Mouse (Mus musculus) layer of hippocampus, postnatal 36 days (tissue): ENCODE results near the gene Grip2. TPM values are rescaled to one million over a fixed set of nuclear protein-coding genes. Genes with fewer than 3 reads are reported as not detected.

ENCODE experiments used
- DNase-seq, 2 experiments: peaks; one replicate each; pipeline ENCODE4 v3.0.0; 2022
- total RNA-seq, 2 experiments: library from RNA; stranded (reverse); gene quantifications; 2 replicates each; pipeline ENCODE4 v1.2.3; 2021

Grip2 gene
- total RNA-seq, 2 experiments from 2014 or later: 7.1 to 7.4 TPM

DNA sequence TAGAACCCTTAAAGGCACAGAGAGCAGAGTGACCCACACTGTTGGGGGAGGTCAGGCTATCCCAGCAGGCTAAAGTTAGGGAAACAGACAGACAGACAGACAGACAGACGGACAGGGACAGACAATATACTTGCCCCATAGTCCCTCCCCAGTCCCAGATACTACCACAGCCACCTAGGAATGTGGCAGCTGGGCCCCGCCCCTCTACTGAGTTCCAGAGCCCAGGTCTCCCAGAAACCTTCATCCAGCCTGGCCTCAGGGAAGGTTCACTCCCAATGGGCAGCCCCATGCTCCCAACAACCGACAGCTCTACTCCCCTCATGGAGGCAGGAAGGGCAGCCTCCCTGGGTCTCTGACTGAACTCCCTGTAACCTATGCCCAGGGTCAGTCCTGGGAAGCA, 31.4 kb downstream of the Grip2 start:
- no peak for DNase-seq

DNA sequence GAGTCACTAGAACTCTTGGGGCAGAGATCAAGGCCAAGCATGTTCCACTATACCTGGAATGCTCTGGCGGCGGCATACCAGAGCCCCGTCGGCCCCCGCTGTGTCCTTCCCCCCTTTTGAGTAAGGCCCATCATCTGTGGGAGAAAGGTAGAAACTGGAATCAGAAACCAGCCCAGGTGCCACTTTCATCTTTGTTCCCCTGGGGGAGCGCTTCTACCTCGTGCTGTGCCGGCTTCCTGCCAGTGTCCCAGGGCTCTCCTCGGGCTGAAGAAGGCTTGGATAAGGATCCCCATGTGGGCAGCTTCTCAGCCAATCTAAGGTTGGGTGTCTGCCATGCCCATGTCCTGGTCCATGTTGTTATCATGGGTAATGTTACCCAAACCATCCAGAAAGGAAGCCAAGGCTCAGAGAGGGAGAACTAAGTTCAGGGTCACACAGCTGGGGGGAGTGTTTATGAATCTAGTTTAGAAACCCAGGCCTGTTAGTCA, 38.7 kb downstream of the Grip2 start:
- DNase-seq: no peak

DNA sequence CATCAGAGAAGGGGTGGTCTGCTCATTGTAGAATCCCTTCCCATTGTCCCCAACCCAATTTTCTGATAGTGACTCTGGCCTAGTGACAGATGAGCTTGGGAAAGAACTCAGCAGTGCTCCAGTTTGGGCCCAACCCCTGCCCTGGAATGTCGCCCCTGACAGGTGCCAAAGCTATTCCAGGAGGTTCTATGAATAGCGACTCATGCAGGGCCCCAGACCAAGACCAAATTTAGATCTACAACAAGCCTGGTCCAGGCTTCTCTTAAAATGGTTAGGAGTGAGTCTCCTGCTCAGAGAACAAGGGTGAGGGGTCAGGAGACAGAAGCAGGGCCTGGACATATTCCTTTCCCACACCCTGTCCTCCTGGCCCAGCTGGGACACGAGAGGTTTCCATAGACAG, 42.0 kb downstream of the Grip2 start:
- DNase-seq: no peak

DNA sequence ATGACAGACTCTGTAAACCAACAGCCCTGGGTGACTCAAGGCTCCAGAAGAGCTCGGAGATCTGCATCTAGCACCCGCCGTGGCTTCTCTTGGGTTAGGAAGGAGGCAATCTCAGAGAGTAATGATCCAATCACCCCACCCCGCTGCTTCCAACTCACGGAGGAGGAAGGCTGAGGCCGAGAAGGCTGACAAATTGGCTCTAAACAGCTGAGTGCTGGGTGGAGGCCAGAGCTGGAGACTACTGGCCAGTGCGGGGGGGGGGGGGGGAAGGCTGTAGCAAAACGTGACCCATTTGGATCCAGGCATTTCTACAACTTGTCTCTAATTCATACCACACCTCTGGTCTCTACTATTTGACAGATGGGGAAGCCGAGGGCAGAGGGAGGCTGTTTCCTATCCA, 47.8 kb downstream of the Grip2 start:
- DNase-seq: no peak

DNA sequence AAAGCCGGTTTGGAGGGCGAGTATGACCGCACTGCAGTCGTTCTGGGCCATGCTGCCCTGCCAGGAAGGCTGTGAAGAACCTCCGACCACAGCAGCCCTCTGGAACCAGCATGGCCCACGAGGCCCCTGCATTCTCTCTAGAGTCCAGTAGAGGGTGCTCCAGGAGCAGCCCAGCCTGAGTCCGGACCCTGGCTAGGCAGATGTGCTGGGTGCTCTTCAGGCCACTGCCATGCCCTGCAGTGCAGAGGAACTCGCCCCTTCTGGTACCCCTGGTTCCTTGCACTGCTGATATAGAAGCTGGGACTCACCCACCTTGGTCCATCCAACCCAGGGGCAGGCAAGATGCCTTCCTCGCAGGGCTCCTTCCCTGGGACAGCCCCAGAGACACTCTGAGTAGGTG, 50.5 kb downstream of the Grip2 start:
- DNase-seq: peak; percentile 47 to 48

DNA sequence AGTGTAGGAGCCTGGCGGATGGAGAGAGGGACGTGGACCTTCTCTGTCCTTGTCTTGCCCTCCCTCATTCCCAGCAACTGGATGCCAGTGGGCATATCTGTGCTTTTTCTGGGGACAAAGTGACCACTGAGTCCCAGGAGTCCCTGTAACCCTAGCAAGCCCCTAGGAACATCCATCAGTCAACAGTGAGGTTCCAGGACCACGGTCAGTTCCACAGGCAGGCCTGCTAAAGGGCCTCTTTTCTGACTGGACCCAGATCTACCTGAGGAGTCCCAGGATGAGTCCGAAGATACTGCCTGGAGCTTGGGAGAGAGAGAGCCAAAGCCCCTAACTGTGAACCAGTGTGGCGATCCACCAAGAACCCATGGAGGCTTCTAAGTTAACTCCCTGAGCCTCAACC, 53.1 kb downstream of the Grip2 start:
- DNase-seq: no peak

DNA sequence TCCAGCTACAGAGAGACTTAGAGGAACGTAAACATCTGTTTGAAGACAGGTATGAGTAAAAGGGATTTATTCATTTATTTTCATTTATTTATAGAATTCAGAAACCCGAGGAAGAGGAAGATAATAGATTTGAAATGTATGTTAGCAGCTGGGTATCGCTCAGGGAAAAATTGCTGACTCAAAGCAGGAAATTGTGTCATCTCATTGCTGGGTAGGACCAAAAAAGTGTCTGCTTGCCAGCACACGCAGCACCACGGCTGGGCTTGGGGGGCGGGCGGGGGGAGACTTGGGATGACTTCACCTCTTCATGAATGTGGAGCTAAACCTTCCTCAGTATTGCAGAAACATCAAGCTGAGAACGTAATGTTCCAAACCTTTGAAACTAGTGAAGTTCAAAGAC, 59.5 kb downstream of the Grip2 start:
- DNase-seq: no peak

DNA sequence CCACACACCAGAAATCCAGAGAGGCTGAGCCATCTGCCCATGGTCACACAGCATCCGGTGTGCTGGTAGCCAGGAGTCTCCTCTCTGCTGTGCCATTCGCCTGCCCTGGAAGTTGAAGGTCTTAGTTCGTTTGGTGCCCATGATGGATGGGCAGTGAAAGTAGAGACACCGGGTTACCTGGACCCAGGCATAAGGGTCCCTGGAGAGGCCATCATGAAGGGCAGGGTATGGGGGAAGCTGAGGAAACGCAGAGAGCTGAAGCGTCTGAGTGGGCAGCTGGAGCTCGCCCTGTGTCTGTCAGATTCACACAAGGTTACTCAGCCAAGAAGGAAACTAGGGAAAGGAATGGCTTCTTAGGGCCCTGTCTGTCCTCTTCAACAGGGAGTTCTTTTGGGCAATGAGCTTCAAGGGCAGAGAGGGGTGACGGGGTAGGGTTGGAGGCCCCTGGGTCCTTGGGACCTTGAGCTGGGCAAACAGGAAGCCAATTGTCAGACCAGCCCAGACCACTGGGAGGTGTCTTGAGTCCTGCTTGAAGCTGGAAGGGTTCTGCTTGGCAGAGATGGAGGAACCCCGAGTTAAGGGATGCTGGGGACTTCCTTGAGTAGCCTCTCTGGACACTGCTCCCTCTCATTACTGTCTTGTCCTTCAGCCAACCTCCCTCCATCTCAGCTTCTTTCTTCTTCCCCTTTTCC, 64.9 kb downstream of the Grip2 start:
- DNase-seq: no peak

DNA sequence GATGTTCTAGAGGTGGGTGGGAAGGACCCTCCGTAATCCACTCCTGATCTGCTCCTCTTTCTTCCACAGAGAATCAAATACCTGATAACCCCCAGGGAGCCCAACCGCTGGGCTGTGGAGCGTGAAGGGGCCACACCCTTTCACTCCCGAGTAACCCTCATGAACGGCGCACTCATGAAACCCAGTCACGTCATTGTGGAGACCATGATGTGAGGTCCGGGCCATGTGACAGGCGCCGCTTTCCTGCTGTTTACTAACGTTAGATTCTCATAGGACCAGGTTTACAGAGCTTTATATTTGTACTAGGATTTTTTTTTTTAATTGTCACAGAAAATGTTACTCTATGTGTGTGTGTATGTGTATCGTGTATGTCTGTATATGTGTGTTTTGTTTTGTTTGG, 72.2 kb downstream of the Grip2 start:
- no peak for DNase-seq

DNA sequence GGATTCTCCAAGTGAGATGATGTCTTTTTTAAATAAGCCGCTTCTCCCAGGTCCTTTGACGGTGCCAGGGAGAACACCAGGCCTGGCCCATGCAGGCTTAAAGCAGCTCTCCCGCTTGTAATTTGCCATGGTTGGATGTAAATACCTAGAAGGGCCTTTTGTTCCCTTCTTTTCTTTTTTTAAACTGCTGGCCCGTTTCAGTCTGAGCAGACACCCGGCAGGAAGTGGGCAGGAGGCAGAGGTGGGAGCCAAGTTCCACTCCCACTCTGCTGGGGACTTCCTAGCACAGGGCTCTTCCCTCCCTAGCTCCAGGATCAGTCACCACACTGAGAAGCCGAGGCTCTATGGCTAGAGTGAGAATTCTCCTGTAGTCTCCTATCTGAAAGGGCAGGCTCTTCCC, 73.0 kb downstream of the Grip2 start:
- DNase-seq: no peak

DNA sequence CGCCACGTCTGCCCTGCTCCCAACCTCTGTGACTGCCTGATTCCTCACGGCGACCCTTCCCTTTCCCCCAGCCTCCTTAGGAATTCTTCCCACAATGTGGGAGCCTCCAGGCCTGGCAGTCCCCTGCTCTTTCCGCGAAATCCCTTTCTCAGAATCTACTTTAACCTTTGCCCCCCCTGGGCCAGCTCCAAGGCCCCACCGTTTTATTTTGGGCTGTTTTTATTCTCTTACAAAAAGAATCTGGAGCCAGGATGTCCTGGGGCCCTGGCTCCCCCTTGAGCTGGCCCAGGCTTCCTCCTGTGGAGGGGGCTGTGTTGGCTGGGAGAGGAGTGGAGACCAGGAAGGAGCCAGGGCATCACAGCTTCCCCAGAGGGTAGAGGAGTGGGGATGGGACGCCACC, 74.2 kb downstream of the Grip2 start:
- no peak for DNase-seq

DNA sequence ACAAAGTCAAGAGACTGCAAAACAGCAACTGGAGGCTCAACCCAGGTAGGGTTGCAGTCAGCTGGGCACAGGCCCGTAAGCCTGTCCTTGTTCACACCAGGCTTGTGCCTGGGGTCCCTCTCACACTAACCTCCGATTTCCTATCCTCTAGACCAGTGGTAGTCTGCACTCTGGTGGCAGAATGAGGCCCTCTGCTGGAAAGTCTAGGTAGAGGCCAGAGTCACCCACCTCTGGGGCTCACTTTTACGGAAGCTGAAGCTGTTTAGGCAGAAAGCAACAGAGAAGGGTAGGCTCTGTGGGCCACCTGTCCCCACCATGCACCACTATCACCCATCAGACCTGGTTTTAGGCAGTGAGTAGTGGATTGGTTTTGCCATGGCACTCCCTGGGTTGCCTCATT, 76.1 kb downstream of the Grip2 start:
- DNase-seq: no peak

DNA sequence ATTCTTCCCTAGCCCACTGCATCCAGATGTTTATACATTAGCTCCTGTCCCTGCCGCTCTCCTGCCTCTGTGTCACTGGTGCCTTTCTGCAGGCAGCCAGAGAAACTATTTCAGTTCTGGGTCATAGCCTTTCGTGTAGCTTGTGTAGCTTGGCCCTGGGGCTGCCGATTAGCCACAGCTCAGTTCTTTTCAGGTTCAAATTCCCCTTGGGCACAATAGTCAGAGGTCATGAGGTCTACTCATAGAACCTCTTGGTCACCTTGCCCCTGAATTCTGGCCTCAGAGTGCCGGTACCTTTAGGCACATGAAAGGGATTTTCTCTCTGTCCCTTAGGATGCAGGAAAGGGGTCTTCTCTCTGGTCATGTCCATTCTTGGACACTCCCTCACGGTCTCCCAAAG, 80.3 kb downstream of the Grip2 start:
- DNase-seq: no peak

DNA sequence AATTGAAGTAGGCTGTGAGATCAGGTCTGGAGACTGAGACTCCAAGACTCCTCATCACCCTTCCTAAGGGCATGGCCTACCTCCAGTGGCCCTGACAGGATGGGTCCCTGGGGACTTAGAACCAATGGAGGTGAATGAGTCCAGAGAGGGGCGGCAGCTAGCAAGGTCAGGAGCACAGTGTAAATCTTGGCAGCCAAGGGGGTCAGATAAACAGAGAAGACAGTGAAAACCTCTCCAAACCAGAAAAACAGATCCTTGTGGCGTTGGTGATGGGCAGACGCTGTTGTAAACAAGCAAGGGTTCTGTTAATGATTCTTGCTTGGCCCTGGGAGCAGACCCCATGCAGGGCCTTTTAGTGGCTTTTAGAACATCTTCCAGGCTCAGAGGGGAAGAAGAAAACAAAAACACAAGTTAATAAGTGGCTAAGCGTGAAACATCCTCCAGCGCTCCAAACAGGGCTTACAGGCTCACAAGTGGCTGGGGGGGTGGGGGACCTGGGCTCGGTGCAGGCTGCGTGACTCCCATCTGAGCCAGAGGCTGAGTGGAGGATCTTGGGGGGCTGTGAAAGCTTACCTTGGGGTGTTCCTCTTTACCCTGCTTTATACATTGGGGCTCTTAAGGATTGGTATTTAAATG, 81.0 kb downstream of the Grip2 start:
- DNase-seq: no peak

DNA sequence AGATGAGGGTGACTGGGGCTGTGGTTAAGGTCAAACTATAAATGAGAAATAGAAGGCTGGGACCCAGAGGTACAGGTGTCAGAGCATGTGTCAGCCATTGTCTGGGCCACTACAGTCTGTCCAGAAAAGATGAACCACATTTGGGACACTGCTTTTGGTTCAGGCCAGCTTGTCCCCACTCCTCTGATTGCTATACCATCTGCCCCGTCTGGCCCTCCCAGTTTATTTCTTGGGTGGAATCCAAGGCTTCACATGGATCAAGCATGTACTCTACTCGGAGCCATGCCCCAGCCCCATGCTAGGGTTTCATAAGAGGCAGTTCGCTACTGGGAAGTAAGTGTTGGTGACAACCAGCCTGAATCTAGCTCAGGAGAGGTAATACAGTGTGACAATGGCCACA, 81.8 kb downstream of the Grip2 start:
- DNase-seq: no peak

DNA sequence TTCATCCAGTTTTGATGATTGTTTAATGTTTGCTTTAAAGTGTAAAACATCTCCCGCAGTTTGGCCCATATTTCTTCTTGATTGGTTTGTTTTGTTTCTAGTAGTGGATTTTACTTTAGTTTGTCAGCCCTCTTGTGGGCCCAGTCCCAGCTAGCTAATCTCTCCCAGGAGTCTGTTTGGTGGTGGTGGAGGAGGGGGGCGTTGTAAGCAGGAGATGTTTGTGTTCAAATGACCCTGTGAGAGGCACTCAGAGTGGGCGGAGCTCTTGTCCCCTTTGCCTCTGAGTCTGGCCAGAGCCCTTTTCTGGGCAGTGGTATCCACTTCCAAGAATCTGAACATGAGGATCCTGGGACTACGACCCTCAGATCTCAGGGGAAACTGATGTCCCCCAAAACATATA, 83.2 kb downstream of the Grip2 start:
- DNase-seq: no peak

DNA sequence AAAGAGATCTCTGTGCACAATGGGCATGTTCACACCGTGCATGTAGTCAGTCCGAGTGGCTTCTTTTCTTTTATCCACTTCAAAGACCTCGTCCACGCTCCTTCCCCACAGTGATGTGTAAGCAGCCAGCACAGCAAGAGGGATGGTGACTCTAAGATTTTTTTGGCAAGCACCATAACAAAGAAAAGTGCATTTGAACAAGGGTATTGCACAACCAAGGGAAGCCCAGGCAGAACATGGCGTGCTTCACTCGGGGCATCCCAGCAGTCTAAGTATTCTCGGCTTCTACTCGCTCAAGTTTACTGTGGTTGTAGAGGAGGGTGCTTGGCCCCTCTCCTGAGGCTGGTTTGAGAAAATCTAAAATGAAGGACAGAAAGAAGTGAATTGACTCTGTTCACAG, 84.1 kb downstream of the Grip2 start:
- no peak for DNase-seq

DNA sequence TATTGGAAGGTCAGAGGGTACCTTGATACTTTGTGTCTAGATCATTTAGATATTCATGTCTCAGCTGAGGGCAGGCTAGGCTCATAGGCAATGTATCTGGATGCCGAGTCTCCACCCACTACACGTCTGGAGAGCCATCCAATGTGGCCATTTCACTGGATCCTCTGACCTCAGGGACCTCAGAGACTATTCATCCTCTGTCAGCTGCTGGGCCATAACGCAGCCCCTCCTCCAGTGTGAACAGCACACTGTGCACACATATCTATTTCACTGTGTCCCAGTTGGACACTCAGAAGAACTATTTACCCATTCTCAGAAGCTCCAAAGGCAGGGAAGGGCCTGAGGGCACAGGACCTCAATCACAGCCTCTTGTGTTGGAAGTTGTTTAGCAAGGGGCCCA, 84.6 kb downstream of the Grip2 start:
- no peak for DNase-seq

DNA sequence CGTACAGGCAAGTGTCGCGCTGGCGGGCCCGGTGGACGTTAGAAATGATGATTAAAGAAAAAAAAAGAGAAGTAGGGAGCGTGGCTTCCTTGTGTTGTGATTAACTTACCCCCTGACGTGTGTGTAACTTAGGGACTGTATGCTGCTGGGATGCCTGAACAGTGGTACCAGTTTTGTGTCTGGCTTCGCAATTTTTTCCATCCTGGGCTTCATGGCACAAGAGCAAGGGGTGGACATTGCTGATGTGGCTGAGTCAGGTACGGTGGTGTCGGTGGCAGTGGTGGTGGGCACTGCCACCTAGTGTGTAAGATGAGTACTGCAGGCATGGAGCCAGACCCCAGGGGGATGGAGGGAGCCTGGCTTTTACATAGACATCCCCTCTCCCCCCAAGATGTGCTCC, 86.0 kb downstream of the Grip2 start:
- DNase-seq: peak in 1 of 2 experiments; percentile 48

DNA sequence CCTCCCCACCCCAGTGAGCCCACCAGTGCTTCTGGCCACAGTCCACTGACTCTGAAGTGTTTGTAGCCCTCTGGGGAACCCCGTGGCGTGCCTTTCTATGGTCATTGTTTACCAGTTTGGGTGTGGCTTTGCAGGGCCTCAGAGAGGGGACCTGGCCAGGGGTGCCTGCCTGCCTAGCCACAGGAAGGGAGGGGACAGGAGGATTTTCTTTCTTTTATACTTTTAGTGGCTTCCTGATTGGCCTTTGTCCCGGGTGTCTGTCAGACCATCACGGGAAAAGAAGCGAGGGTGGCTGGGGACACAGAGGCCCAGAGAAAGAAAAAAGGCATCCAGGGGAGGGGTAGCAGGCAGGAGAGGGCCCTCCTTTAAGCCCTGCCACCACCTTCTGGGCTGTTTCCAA, 89.0 kb downstream of the Grip2 start:
- no peak for DNase-seq

DNA sequence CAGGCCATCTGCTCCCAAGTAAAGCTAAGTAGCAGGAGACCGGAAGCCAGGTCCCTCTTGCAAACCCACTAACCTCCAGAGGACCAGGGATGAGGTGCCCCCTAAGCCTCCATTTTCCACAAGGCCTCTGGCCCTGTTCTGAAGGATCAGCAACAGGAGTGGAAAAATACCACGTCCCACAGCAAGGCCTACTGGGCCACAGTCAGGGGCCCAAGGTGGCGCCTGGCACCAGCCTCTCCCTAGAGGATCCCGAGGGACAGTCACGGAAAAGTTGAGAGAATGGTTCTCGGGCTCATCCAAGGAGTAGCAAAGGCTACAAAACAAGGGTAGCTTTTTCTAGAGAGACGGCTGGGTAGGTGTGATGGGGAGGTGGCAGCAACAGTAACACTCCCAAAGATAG, 89.6 kb downstream of the Grip2 start:
- no peak for DNase-seq

DNA sequence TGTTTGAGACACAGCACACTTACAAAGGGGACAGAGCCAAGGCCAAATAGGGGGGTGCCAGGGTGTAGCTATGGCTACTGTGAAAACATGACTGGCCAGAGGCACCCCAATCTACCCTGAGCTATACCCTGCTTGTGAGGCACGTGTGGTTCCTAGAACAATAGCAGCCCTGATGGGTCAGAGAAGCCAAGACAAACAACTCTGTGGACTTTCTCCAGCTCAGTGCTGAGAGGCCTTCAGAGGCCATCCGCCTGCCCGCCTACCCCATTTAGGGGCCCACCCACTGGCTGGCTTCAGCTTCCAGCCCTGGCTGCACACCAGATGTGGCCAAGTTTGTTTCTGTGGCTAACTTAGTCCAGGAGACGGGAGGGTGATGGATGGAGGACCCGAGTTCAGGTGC, 90.6 kb downstream of the Grip2 start:
- no peak for DNase-seq

DNA sequence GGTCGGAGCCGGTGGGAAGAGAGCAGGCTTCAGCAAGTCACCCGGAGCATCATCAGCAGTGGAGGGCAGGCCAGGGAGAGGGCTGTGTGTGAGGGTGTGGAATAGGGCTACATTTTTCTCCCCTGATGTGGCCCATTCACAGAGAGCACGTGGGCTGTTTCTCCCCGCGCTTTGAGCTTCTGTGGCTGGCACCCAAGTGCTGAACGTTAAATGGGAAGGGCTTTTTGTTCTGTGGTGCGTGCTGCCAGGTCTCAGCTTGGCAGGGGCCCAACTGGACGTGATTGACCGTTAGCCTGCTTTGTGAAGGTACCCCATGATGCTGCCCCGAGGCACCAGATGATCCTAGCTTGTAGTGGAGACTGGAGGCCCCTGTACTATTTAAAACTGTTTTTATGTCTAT, 94.9 kb downstream of the Grip2 start:
- DNase-seq: peak in 1 of 2 experiments; percentile 41

DNA sequence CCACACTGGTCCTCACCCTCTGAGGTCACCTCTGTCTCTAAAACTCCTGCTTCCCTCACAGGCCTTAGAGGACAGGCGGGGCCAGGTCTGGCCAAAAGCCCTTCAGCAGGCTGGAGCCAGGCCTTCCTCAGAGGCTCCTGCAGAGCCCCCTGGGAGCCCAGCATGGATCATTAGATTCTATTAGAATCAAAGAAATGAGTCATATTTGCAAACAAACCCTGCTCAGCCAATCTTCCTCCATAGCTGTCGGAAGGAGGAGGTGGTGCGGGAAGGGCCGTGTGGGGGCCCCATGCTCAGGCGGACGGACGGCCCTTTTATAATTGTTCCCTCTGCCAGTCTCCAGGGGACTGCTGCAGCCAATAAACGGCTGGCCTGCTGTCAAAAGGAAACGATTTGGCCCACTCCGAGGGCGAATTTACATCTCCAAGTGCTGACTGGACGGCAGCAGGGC, 97.3 kb downstream of the Grip2 start:
- DNase-seq: peak in 1 of 2 experiments; percentile 73
